Mouse (Mus musculus): ENCODE data around the gene Car11.

DNA sequence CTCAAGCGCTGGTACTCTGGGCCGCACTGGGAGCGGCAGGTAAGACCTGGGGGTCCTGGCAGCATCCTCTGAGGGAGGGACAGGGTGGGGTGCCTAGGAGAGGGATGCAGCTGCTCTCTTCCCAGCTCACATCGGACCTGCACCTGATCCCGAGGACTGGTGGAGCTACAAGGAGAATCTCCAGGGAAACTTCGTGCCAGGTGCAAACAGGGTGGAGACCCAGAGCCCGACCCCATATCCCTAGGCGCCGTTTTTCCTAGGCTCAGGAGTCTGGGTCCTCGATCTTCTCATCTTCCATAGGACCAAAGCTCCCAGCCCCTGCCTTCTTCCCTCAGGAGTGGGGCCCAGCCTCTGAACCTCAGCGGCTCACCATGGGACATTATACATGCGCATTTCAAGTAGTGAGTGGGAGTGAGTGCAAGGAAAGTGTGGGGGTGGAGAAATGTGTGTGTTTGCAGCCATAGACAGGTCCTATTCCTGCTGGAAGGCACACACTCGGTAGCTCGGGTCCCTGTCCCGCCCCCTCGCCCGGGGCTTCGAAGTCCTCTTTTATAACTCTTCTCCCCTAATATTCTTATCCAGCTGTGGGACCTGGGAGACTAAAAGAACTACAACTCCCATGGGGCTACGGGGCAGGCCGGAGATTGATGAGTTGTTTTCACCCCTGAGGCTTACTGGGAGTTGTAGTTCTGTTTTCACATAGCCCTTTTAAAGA lies 815 bp downstream of the Car11 start:
- TF ChIP-seq CTCF (IDR thresholded peaks at IDR 0.05; ENCODE audit: extremely low read depth, insufficient read depth, low read length) (no peak), POLR2A (IDR thresholded peaks at IDR 0.05; ENCODE audit: extremely low read depth, insufficient read depth, low read length) (peak; percentile 91)

Data from cortical plate, adult 2 months (tissue).